Mouse (Mus musculus): ENCODE data around the gene Gnb1. TPM values are rescaled to one million over a fixed set of nuclear protein-coding genes. Genes with fewer than 3 reads are reported as not detected.

Gnb1 gene
- polyA plus RNA-seq, 1 experiment: 693 TPM

DNA sequence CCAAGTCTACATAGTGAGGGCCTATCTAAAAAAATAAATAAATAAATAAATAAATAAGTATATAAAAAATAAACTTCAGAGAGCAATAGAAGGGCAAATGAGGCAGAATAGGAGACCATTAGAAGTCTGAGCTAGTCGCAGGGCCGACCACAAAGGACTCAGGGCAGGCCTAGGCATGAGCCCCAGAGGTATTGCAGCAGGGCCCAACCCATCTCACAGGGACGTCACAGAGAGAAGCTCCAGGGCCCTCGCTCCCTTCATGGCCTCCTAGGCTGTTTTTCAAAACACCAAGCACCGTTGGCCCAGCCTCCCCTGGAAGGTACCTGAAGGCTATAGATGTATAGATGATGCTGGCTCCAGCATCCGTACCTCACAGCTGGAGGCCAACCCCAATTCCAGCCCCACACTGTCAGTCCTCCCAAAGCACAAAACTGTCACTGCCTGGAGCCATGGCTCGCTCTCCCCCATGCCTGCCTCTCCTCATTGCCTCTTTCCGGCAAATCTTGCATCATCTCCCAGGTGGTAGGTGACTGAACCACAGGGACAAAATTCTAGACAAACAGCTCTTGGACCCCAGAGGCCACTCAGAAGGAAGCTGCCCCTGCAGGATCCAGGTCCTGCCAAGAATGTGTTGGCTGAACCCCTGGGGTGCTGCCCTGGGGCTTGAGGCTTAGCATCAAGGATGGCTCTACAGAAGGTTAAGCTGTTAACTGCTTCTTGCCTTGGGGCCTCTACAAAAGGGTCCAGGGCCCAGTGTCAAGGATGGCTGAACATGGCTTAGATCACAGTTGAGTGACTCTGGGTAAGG is 8.2 kb upstream of the Gnb1 start:
- no peak for DNase-seq (ENCODE audit: extremely low spot score in 1 of 2, low spot score in 1 of 2)

DNA sequence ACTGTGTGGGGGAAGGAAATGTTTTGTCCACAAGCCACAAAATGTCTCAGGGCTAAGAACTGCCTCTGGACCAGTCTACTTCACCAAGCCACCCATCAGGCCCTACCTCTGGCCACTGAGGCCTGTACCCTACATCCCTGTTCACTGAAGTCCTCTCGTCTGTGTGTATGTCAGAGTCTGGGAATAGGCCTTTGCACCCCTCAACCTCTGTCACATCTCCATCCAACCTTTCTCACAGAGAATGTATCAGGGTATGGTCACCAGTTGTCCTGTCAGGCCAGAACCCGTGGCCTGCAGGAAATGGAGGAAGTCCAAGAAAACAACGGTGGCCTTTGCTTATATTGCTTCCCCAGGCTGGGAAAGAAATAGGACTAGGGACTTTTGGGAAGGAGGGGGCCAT is 5.6 kb upstream of the Gnb1 start:
- no peak for DNase-seq (ENCODE audit: extremely low spot score in 1 of 2, low spot score in 1 of 2)

DNA sequence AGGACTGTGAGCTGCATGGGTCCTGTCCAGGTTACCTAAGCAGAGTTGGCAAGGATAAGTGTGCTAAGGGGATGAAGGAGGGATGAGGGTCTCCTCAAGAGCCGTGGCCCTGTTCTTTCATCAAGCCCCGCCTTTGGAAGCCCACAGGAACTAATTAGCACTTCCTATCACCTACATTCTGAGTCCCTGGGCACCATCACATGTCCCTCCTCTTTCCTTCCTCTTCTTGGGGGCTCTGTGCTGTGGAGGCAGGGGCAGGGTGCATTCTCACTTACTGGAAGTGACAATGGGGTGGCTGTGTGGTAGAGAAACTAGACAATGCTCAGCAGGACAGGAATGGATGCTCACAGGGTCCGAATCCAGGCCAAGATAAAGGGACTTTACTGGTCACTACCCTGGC is 3.4 kb upstream of the Gnb1 start:
- no peak for DNase-seq (ENCODE audit: extremely low spot score in 1 of 2, low spot score in 1 of 2)

DNA sequence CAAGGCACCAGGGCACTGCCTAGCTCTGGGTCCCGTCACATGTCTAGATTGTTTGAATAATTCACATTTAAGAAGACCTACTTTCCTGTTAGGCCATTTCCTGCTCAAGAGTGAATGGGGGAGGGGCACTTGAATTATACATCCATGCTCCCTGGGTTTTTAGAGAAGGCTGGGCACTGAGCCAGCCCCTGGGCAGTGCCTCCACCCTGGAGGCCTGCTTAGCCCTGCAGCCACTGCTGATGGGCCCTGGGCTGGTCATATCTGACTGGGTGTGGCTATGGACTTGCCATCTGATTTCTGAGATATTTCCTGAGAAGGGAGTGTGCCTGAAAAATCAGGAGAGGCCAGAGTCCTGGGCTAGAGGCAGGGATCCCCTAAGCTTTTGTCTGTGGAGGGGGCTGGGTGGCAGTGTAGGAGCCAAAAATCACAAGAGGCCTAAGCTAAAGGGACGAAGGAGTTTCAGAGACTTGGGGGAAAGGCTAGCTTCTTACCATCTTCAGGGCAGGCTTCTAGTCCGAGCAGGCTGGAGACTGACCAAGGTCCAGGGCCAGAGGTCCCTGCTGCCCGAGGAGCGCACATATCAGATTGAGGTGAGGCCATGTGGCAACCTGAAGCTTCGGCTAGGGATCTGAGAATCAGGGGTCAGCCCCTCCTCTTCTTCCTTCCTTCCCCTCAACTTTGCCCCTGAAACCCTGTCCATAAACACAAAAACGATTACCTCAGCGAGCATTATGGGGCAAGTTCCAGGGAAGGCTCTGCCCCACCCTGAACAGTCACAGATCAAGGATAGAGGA is 2.7 kb upstream of the Gnb1 start:
- no peak for DNase-seq (ENCODE audit: extremely low spot score in 1 of 2, low spot score in 1 of 2)

DNA sequence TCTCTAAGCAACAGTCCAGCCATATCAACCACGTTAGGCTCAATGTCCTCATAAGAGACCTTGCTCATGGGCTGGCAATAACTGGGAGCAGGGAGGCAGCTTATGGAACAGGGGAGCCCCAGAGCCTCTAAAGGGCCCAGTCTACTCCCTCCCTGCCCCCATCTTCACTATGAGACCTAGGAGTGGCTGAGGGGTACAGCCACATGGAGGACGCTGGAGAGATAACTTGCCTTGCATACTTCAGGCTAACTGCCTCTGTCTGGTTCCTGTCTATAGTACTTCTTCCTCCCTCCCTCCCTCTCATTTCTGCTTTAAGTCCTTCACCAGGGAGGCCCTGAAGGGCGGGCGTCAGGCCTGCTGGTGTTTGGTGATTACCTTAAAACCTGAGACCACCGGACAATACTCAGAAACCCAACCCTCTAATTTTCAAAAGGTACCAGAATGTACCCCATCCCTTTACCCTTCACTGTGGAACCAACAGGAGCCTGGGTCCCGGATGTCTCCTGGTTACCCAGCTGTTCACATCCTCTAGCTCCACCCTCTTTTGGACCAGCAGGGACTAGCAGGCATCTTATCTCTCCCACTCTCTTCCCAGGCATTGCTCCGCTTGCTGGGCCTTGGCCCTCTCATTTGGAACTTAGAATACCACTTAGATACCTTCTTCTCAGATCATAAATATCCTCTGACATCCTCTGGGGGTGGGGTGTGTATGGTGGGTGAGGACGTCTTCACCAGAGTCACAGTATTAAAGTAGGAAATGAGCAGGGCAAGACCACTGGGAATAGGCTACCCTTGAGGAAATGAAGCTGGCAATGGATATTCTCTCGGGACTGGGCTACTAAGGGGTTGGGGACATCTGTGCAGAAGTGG is 1.8 kb upstream of the Gnb1 start:
- no peak for DNase-seq (ENCODE audit: extremely low spot score in 1 of 2, low spot score in 1 of 2)

DNA sequence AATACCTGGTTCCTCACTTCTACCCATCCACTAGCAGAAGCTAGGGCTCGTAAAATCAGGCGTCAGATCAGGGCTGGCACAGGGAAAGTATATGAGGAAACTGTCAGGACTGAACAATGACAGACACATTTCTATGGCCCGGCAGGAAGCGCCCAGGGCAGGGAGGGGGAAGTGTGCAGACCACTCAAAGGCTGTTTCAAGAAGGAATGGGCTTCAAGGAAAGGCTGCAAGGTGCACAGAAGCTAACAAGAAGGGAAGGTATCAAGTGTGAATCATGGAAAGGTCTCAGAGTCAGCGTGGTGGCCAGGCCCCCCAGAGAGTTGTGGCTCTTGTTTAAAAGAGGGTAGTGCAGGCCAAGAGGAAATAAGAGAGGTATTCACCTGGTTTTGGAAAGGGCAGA is 705 bp upstream of the Gnb1 start:
- DNase-seq (ENCODE audit: extremely low spot score in 1 of 2, low spot score in 1 of 2): no peak

DNA sequence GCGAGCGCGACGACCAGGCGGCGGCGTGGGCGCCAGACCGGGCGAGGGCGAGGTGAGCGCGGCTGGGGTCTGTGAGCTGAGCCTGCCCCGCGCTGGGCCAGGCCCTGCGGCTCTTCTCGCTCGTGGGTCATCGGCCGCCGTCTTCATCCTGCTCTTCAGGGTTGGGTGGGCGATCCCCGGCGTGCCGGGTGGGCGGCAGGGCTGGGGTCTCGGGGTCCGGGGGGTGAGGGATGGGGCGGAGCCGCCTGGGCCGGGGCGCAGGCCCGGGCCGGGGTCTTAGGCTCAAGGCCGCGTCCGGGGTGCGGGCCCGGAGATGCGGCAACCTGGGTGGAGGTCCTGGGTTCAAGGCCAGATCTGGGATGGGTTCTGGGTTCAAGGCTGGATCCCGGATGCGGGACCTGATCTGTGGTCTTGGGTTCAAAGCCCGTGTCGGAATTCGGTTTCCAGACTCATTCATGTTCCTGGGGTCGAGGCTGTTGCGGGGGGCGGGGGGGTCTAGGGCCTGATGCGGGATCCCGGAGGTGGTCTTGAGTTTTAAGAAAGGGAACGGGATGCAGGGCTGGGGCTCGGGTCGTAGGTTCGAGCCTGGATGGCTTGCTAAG is 469 bp downstream of the Gnb1 start:
- DNase-seq (ENCODE audit: extremely low spot score in 1 of 2, low spot score in 1 of 2): no peak

DNA sequence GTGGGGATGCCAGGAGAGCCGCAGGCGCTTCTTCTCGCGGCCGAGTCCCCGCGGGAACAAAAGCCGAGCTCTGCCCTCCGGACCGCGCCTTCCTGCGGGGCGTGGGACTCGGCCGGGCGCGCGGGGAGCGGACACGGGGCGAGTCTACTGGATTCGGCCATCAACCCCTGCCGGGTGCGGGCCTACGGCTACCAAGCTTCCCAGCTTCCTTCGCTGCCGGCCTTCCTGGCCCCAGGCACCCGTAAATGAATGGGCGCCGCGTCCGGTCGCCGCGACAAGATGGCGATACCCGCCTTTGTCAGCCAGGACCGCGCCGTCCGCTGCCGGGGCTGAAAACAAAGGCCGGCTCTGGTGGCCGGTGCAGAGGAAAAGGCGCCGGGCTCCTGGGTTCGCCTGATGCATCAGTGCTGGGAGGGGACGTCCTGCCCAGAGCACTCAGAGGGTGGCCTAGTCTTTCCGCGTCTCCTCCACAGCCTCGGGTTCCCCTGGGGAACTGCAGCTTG is 1.0 kb downstream of the Gnb1 start:
- peak in 1 of 2 experiments; percentile 52 for DNase-seq (ENCODE audit: extremely low spot score in 1 of 2, low spot score in 1 of 2)

DNA sequence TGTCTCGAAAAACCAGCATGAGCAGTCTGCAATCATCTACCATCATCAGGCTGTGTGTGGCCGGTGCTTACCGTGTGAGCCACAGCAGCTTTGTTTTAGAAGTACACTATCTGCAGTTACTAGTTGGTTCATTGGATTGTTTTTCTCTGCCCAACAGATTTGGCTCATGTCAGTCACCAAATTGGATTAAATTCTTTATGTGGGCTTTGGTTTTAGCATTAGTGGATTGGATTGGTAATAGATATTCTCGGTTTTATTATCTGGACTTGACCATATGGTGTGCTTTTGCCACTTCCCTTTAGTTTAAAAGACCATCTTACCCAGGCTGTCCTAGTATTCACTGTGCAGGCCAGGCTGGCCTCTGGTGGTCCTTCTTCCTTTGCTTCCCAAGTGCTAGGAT is 3.7 kb downstream of the Gnb1 start:
- DNase-seq (ENCODE audit: extremely low spot score in 1 of 2, low spot score in 1 of 2): no peak

DNA sequence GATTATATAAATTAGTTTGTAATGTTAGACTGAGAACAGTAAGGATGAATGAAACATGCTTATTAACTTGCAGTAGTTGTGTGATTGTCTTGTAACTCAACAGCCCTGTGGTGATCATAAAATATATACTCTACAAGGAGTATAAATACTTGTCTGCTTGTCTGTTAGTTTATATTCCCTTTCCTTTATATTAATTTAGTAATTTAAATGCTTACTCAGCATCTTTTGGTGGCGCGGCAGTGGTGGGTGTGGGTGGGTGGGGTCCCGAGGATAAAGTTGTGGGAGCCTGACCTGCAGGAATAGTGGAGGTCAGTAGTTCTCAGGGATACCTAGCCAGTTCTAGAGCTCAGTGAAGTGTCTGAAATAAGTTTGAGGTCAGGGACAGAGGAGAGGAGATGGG is 6.8 kb downstream of the Gnb1 start:
- DNase-seq (ENCODE audit: extremely low spot score in 1 of 2, low spot score in 1 of 2): no peak

DNA sequence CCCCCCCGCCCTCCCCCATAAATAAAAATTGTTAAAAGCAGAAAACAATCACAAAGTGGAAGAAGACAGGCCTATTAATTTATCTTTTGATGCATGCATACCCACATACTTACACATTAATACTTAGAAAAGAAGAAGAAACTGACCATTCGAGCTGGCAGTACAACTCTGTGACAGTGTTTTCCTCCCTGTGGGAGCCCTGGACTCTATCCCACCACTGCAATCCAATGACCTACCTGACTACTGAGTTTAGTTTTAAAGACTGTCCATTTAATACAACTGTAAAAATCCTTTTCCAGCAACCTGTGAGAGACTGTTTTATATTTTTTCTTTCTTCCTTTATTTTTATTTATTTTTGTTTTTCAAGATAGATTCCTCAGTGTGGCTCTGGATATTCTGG is 10.0 kb downstream of the Gnb1 start:
- no peak for DNase-seq (ENCODE audit: extremely low spot score in 1 of 2, low spot score in 1 of 2)

DNA sequence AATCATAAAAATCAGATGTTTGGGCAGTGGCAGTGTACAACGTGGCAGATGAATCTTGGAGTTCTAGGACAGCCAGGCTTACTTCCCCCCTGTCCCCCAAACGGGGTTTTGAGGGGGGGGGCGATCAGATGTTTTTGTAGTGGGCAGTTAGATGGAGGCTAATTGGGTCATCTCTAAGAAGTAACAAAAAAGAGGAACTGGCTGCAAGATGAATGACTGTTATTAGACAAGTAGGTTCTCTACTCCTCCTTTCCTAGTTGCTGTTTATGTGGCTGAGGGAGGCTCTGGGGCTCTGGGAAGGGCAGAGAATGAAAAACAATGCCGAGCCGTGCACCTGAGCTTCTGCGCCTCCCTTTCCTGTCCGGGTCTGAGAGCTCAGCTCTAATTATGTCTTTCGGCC is 13.9 kb downstream of the Gnb1 start:
- DNase-seq (ENCODE audit: extremely low spot score in 1 of 2, low spot score in 1 of 2): no peak

DNA sequence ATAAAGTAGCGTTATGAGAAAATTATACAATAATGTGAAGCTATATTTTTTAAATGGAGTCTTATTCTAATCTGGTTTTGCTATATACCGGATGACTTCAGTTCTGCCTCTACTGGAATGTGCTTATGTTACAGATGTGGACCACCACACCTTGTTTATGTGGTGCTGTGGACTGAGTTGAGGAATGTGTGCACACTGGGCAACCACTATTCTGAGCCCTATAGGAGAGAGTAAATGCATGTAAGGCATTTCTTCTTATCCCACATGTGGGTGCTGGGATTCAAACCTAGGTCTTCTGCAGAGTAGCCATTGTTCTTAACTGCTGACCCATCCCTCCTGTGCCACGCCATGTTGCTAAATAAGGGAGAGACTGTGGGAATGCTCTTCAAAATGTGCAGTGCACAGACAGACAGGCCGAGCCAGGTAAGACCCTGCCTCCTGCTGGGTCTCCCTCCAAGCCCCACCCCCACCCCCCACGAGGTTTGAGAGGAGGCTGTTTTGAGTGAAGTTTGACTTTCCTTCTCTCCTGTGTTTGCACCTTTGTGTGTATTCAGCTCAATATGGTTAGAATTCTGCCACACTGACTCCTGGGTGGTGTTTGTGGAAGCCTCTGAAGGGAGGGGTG is 14.6 kb downstream of the Gnb1 start:
- DNase-seq (ENCODE audit: extremely low spot score in 1 of 2, low spot score in 1 of 2): no peak

DNA sequence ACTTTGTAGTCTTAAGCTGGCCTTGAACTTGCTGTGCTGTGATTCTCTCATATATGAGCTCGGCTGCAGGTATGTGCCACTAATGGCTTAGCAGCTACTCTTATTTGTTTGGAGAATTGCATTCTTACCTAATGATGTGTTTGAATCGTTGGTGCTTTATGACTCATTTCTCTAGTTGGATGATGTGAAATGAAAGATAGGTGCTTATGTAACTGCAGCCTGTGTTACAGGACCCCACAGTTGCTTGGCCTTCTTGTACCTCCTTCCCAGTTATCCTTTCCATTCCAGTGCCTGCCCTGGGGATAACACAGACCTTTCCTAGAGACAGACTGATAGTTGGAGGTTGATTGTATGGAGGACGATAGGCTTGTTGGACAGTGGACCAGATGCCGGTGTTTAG is 17.5 kb downstream of the Gnb1 start:
- DNase-seq (ENCODE audit: extremely low spot score in 1 of 2, low spot score in 1 of 2): no peak

DNA sequence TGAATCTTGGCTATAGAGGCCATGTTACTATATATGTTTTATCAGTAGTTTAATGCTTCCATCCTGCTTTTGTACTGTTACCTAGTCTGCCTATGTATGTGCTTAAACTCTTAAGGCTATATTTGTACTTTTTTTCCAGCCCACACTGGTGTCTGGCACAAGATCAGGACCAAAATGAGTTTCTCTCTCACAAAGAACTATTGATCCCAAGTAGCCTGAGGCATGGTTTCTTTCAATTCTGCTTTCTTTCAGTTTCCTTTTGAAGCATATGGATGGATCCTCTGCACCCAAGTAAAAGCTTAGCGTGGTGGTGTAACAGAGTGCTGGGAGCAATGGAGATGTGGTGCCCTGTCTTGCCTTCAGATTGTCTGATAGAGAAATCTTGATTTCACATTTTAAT is 19.8 kb downstream of the Gnb1 start:
- DNase-seq (ENCODE audit: extremely low spot score in 1 of 2, low spot score in 1 of 2): no peak

DNA sequence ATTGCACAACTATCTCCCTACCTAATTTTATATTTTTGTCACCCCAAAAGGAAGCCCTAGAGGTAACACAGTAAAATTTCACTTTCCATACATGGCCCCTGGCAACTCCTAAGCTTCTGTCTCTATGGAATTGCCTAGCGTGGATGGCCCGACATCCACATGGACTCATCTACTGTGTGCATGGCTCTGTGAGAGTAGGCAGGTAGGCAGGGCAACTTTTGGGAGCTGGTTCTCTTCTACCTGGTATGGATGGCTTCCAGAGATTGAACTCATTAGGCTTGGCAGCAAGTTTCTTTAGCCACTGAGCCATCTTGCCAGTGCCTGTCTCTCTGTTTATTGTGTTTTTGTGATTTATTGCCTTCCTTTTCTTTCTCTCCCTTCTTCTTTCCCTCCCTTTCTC is 23.6 kb downstream of the Gnb1 start:
- DNase-seq (ENCODE audit: extremely low spot score in 1 of 2, low spot score in 1 of 2): no peak

DNA sequence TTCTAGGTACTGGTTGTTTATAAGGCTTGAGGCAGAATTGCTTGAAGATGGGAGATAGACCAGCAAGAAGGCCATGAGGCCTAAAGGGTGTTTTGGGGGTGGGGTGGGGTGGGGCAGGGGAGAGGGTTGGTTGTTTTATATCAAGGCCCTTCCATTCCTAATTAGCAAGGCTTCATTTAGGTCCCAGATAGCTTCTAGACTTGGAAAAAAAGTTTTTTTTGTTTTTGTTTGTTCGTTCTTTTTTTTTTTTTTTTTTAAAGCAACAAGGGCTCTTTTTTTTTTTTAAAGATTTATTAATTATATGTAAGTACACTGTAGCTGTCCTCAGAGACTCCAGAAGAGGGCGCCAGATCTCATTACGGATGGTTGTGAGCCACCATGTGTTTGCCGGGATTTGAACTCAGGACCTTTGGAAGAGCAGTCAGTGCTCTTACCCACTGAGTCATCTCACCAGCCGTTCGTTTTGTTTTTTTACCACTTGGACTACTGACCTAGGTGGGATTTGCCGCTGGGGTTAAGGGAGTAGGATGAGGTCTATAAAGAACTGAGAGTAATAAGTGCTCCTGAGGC is 26.9 kb downstream of the Gnb1 start:
- no peak for DNase-seq (ENCODE audit: extremely low spot score in 1 of 2, low spot score in 1 of 2)

DNA sequence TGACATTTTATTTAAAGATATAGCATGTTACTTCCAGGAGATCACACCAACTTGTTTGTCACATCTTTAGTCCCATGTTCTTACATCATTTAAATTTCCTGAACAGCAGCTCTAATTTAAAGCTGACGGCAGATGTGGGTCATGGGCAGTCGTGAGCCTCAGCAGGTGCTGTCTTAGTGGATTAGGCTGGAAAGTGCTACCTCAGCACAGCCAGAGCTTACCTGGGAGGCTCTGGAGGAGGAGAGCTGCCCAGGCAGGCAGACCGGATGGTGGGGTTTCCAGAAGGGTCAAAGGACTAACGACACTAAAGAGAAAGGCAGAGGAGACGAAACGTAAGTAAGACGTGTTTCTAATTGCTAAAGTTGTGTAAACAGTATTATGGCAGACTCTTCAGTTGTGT is 31.2 kb downstream of the Gnb1 start:
- DNase-seq (ENCODE audit: extremely low spot score in 1 of 2, low spot score in 1 of 2): no peak

DNA sequence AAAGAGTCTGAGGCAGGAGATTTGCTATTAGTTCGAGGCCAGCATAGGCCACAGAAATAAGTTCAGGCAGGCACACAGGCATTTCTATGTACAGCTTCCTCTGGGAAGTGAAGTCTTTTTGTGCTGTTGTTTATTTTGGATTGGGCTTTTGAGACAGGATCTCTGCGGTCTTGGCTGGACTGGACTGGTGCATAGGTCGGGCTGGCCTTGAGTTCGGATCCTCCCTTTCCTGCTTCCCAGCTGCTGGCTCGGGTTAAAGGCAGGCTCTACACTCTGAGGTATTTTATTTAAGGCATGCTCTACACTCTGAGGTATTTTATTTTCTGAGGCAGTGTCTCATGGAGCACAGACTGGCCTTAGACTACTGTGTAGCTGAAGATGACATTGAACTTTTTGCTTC is 34.6 kb downstream of the Gnb1 start:
- no peak for DNase-seq (ENCODE audit: extremely low spot score in 1 of 2, low spot score in 1 of 2)

DNA sequence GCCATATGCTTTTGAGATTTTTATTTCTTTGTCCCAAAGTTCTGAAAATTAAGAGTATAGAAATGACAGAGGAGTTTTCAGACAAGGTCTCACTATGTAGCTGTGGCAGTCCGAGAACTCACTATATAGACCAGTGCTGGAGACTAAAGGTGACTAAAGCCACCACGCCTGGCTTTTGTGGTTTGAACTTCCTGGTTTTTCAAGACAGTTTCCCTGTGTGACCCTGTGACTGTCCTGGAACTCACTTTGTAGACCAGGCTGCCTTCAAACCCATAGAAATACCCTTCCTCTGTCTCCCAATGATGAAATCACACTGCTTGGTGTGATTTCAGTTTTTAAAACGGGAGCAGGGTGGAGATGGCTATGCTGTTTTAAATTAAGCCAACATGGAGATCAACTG is 38.1 kb downstream of the Gnb1 start:
- no peak for DNase-seq (ENCODE audit: extremely low spot score in 1 of 2, low spot score in 1 of 2)

Data from frontal cortex, adult 2 months (tissue).